Mouse (Mus musculus): ENCODE results near the gene Sars. TPM values are rescaled to one million over a fixed set of nuclear protein-coding genes. Genes with fewer than 3 reads are reported as not detected.

Gene Sars
- polyA plus RNA-seq, 1 experiment: 78.0 TPM

GRCm38 (mm10) chr3:108411754-108412121, 33.3 kb downstream of the Sars start:
- TF ChIP-seq POLR2A (IDR thresholded peaks at IDR 0.05; ENCODE audit: borderline replicate concordance, low read depth, low read length) (no peak), CTCF (IDR thresholded peaks at IDR 0.05; ENCODE audit: low read depth, low read length) (no peak)
- no peak overlapping the region for H3K27ac ChIP-seq (ENCODE audit: insufficient read depth, low read depth, low read length)
- H3K4me1 ChIP-seq (ENCODE audit: control insufficient read depth, insufficient read depth, low read length): no peaks in the 10 kb centered on the region
- no peak overlapping the region for H3K4me3 ChIP-seq (ENCODE audit: insufficient read depth, low read length)

DNA sequence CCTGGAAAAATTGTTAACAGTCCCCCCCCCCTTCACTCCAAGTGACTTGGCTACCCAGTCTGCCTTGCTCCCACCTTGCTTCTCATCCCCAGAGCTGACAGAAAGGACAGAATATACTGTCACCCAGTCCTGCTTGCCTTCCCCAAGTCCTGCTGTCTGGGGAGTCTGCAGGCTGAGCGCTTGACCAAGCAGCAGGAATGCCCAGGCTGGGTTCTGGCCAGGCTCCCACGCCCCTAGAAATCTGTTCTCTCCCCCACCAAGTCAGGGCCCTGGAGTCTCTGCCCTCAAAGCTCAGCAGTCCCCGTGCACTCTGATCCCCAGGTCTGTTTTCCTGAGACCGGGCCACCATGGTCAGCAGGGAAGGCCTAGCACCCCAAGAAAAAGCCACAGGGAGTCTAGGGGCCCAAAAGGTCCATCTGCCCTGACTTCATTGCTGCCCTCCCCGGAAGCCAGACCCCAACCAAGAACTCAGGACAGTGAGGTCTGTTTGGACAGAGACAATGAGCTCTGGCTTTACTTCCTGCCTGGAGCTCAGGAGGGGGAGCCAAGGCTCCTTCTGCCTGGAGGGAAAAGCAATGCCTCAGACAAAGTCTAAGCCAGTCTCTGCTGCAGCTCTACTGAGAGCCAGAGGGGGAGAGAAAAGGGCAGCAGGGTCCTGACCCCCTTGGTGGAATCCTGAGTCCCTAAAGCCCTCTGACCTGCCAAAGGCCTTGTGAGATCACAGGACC, 33.8 kb downstream of the Sars start:
- TF ChIP-seq POLR2A (IDR thresholded peaks at IDR 0.05; ENCODE audit: borderline replicate concordance, low read depth, low read length): no peak
- Histone ChIP-seq H3K4me1 (ENCODE audit: control insufficient read depth, insufficient read depth, low read length) (no peaks in the 10 kb centered on the region), H3K27ac (ENCODE audit: insufficient read depth, low read depth, low read length) (no peak overlapping the region), H3K4me3 (ENCODE audit: insufficient read depth, low read length) (no peak overlapping the region)

- Histone ChIP-seq H3K27ac (ENCODE audit: insufficient read depth, low read depth, low read length) (no peak overlapping the region), H3K4me3 (ENCODE audit: insufficient read depth, low read length) (no peak overlapping the region), H3K4me1 (ENCODE audit: control insufficient read depth, insufficient read depth, low read length) (no peaks in the 10 kb centered on the region)
- TF ChIP-seq POLR2A (IDR thresholded peaks at IDR 0.05; ENCODE audit: borderline replicate concordance, low read depth, low read length) (no peak), CTCF (IDR thresholded peaks at IDR 0.05; ENCODE audit: low read depth, low read length) (no peak)
Observed at GRCm38 (mm10) chr3:108410359-108410714, 34.7 kb downstream of the Sars start.

- no peak overlapping the region for H3K4me3 ChIP-seq (ENCODE audit: insufficient read depth, low read length)
- H3K4me1 ChIP-seq (ENCODE audit: control insufficient read depth, insufficient read depth, low read length): no peaks in the 10 kb centered on the region
- TF ChIP-seq CTCF (IDR thresholded peaks at IDR 0.05; ENCODE audit: low read depth, low read length) (no peak), POLR2A (IDR thresholded peaks at IDR 0.05; ENCODE audit: borderline replicate concordance, low read depth, low read length) (no peak)
- H3K27ac ChIP-seq (ENCODE audit: insufficient read depth, low read depth, low read length): no peak overlapping the region
Observed at GRCm38 (mm10) chr3:108409656-108410358, 35.2 kb downstream of the Sars start.

GRCm38 (mm10) chr3:108408517-108409008, 36.4 kb downstream of the Sars start:
- no peak for TF ChIP-seq CTCF (IDR thresholded peaks at IDR 0.05; ENCODE audit: low read depth, low read length)
- TF ChIP-seq POLR2A (IDR thresholded peaks at IDR 0.05; ENCODE audit: borderline replicate concordance, low read depth, low read length): no peak
- H3K27ac ChIP-seq (ENCODE audit: insufficient read depth, low read depth, low read length): no peak overlapping the region
- H3K4me3 ChIP-seq (ENCODE audit: insufficient read depth, low read length): no peak overlapping the region
- no peaks in the 10 kb centered on the region for H3K4me1 ChIP-seq (ENCODE audit: control insufficient read depth, insufficient read depth, low read length)

DNA sequence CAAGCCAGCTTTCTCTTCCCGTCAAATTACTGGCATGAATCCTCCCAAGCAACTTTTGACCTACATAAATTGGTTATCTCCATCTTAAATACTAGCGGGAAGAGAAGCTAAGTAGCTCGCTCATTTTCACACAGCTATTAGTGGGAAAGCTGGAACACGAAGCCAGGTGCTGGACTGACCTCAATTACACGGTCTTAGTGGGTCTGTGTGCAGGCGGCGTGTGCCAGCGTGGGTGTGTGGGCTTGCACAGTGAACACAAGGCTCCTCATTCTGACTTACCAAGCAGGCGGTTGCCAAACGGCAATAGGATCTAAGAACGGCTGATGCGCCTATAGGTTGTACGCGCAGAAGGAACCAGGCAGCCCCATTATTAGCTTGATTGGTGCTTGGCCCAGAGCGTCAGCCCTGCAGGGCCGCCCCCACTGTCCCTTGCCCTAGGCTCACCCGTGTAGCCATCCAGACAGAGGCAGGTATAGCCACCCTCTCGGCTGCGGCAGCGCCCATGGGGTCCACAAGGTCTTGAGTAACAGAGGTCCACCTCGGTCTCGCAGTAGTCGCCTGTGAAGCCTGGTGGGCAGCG, 38.6 kb downstream of the Sars start:
- no peak overlapping the region for H3K4me3 ChIP-seq (ENCODE audit: insufficient read depth, low read length)
- TF ChIP-seq POLR2A (IDR thresholded peaks at IDR 0.05; ENCODE audit: borderline replicate concordance, low read depth, low read length): no peak
- no peak for TF ChIP-seq CTCF (IDR thresholded peaks at IDR 0.05; ENCODE audit: low read depth, low read length)
- H3K4me1 ChIP-seq (ENCODE audit: control insufficient read depth, insufficient read depth, low read length): no peaks in the 10 kb centered on the region
- no peak overlapping the region for H3K27ac ChIP-seq (ENCODE audit: insufficient read depth, low read depth, low read length)

DNA sequence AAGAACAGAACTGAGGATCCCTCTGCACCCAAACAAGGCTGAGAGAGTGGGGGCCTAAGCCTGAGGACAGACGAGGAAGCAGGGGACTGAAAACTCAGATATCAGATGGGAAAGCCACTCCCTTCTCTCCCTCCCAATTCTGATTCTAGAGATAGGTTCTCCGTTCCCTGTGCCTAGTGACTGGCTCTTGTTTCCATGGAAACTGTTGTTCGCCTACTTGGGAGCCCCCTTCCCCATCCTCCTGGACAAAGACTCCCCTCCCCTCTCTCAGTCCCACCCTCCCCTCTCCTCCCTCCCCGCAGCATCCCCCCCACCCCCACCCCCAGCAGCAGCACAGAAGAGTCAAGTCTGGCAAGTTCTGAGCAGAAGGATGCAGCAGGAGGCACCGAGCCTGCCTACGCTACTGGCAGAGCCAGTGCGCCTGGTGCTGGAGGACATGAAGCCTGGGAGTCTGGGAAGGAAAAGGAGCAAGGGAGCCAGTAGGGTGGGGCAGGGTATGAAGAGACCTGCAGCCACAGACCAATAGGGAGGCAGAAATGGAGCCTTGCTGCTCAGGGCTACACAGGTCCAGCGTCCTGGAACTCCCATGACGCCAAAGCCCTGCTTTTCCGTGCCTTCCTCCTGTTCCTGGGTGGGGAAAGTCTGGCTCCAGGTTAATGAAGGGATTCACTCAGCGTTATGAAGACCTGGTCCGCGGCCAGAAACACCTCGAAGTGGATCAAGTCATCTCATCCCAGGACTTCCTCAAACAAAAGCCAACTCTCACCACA, 39.3 kb downstream of the Sars start:
- Histone ChIP-seq H3K4me1 (ENCODE audit: control insufficient read depth, insufficient read depth, low read length) (no peaks in the 10 kb centered on the region), H3K4me3 (ENCODE audit: insufficient read depth, low read length) (no peak overlapping the region), H3K27ac (ENCODE audit: insufficient read depth, low read depth, low read length) (no peak overlapping the region)
- no peak for TF ChIP-seq POLR2A (IDR thresholded peaks at IDR 0.05; ENCODE audit: borderline replicate concordance, low read depth, low read length)
- TF ChIP-seq CTCF (IDR thresholded peaks at IDR 0.05; ENCODE audit: low read depth, low read length): no peak

GRCm38 (mm10) chr3:108402528-108402920, 42.5 kb downstream of the Sars start:
- Histone ChIP-seq H3K4me1 (ENCODE audit: control insufficient read depth, insufficient read depth, low read length) (no peaks in the 10 kb centered on the region), H3K4me3 (ENCODE audit: insufficient read depth, low read length) (no peak overlapping the region), H3K27ac (ENCODE audit: insufficient read depth, low read depth, low read length) (no peak overlapping the region)
- no peak for TF ChIP-seq CTCF (IDR thresholded peaks at IDR 0.05; ENCODE audit: low read depth, low read length)

DNA sequence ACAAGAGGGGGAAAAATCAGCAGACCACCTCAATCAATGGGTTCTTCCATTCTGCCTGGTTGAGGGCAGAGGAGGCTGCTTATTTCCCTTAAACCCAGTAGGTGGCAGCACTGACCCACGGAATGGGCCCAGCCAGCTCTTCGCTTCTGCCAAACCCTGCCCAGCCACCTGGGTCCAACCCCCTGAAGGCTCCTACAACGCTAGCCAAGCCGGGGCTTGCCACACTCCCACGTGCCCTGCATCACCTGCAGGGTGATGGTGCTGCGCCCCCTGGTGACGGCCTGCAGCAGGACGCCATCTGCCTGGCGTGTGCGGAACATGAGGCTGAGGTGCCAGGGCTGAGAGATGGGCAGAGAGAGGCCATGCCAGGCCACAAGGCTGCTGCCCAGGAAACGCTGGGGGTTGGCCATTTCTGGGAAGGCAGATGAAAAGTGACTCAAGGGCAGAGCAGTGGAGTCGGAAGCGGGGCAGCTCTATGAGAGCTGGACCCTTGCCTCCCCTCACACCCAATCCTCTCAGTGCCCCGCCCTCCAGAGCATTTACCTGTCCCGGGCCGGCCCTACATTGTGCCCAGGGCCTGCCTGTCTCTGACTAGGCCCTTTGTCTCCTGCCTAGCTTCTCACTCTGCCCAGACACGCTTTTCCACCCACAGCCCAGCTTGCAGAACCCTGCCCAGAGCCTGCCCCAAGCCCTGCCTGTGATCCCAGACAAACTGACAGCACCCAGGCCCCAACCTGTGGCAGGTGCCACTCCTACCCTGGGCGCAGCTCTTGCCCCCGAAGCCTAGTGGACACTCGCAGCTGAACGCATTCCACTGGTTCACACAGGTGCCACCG, 43.1 kb downstream of the Sars start:
- no peak overlapping the region for H3K27ac ChIP-seq (ENCODE audit: insufficient read depth, low read depth, low read length)
- no peaks in the 10 kb centered on the region for H3K4me1 ChIP-seq (ENCODE audit: control insufficient read depth, insufficient read depth, low read length)
- TF ChIP-seq POLR2A (IDR thresholded peaks at IDR 0.05; ENCODE audit: borderline replicate concordance, low read depth, low read length): no peak
- peak; percentile 98 for TF ChIP-seq CTCF (IDR thresholded peaks at IDR 0.05; ENCODE audit: low read depth, low read length)
- no peak overlapping the region for H3K4me3 ChIP-seq (ENCODE audit: insufficient read depth, low read length)

Measured in bone marrow macrophage, adult 2 months (primary cell).